Mouse (Mus musculus): ENCODE results near the gene Rbm47.

- TF ChIP-seq CTCF (IDR thresholded peaks at IDR 0.05; ENCODE audit: borderline replicate concordance, control insufficient read depth, extremely low read depth, insufficient read depth, low read length, poor library complexity) (no peak), POLR2A (IDR thresholded peaks at IDR 0.05; ENCODE audit: control insufficient read depth, extremely low read depth, insufficient read depth, low read length, poor library complexity) (no peak)
Observed at GRCm38 (mm10) chr5:66173018-66173417, at the start of gene Rbm47.

Measured in thymus, adult 2 months (tissue).